Mouse (Mus musculus) left cerebral cortex, adult 9 months (tissue): Measurements from ENCODE around the gene Ccnd3.
A peak's percentile ranks its signal among the peaks of the same experiment; 100 is the strongest.
"Not testable (repeated sequence)": the region's sequence is repeated elsewhere in the genome, so short reads cannot be mapped to it uniquely, and the experiment has no call there.

Source experiments
- DNase-seq, 2 experiments: peaks; one replicate each; pipeline ENCODE4 v3.0.0; 2022; ENCODE audit warnings: low spot score in 2 of 2

The Ccnd3 gene

DNA sequence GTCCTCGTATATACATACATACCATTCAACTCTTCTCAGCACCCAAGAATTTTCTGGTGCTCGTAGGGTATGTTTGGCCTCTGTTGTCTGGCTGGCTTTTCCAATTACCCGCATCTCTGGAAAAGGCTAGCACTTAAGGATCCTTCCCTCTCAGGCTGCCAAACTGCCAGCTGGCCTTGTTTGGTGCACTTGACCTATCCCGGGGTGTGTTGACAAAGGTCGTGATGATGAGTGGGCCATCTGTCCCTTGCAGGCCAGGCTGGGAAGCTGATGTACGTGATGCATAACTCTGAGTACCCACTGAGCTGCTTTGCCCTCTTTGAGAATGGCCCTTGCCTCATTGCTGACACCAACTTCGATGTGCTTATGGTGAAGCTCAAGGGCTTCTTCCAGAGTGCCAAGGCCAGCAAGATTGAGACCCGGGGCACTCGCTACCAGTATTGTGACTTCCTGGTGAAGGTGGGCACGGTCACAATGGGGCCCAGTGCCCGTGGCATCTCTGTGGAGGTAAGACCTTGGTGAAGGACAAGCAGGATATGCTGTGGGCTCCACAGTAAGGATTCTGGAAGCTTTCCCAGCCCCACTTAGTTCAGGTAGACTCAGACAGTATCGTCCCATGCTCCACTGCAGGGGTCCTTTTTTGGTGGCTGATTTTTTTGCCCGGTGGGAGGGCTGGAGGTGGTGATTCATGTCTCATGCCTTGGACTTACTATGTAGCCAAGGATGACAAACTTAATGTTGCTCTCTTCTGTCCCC lies 113.9 kb downstream of the Ccnd3 start:
- DNase-seq = no peak

DNA sequence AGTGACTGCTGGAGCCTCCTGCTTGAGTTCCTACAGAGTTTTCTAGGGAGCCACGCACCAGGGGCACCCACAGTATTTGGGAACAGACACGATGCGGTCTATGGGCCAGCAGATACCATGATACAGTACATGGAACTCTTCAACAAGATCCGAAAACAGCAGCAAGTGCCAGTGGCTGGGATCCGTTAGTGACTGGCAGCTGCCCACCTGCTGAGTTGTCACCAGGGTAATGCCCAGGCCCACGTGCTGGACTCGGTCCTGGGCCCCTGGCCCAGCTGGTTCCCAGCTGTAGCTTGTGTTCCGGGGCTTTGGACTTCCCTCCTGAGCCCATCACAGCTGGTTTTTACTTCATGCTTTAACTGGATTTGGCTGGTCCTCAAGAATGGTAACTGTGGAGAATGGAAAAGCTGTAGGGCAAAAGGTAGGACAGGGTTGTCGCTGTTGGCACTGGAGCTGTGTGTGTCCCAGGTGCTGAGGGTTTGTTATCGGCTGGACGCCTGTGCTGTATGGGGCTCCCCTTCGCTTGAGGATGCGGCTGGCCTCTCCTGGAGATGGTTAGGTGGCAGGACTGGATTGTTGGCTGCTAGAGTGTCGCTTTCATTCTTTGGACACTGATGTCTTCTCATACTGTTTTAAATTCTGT lies 118.2 kb downstream of the Ccnd3 start:
- DNase-seq = no peak

DNA sequence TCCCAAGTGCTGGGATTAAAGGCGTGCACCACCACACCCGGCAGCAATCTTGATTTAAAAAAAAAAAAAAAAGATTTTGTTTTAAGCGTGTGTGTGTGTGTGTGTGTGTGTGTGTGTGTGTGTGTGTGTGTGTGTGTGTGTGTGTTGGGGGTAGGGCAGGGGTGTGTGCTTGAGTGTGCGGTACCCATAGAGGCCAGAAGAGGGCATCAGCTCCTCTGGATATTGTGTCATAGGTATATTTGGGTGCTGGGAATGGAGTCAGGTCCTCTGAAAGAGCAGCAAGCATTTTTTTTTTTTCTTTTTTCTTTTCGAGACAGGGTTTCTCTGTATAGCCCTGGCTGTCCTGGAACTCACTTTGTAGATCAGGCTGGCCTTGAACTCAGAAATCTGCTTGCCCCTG lies 119.7 kb downstream of the Ccnd3 start:
- DNase-seq = not testable (repeated sequence)

DNA sequence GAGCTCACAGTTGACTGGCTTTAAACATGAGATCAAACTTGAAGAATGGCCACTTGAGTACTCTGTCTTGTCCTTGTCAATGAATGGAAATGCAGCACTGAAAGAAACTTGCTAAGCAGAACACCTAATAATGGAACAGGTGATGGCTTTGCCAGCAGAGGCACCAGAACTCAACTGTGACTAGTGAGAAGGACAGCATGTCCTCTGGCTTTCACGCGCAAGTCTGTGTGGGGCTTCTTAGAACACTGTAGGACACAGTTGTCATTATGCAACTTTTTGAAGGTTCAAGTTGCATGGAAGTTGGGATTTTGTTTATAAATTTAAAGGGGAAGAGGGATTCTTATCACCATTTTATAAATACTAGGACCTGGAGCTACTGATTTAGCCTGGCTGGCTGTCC lies 120.2 kb downstream of the Ccnd3 start:
- no peak for DNase-seq

DNA sequence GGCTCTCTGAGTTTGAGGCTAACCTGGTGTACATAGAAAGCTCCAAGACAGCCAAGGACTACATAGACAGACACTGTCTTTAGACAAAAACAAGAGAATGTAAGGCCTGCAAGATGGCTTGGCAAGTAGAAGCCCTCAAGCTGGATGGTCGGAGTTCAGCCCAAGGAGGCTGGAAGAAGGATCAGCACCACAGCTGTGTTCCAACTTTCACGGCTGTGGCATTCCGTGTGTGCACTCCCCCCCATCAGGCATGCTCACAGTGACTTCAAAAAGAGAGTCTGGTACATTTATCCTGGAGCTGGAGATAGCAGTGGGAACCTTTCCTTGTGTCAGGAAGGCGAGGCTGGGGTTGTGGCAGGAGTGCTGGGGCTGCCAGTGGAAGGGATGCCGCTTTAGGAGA lies 121.2 kb downstream of the Ccnd3 start:
- DNase-seq = no peak

DNA sequence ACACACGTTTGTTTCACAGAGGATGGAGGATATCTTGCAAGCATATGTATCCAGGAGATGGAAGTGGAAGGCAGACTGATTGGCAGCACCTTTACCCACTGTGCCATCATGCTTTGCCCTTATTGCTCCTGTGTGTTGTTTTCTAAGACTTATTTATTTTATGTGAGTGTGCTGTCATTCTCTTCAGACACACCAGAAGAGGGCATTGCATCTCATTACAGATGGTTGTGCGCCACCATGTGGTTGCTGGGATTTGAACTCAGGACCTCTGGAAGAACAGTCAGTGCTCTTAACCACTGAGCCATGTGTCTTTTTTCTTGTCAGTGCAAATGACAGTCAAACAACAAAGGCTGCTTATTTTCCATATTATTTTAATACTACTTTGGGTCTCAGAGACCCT lies 122.9 kb downstream of the Ccnd3 start:
- DNase-seq = no peak

DNA sequence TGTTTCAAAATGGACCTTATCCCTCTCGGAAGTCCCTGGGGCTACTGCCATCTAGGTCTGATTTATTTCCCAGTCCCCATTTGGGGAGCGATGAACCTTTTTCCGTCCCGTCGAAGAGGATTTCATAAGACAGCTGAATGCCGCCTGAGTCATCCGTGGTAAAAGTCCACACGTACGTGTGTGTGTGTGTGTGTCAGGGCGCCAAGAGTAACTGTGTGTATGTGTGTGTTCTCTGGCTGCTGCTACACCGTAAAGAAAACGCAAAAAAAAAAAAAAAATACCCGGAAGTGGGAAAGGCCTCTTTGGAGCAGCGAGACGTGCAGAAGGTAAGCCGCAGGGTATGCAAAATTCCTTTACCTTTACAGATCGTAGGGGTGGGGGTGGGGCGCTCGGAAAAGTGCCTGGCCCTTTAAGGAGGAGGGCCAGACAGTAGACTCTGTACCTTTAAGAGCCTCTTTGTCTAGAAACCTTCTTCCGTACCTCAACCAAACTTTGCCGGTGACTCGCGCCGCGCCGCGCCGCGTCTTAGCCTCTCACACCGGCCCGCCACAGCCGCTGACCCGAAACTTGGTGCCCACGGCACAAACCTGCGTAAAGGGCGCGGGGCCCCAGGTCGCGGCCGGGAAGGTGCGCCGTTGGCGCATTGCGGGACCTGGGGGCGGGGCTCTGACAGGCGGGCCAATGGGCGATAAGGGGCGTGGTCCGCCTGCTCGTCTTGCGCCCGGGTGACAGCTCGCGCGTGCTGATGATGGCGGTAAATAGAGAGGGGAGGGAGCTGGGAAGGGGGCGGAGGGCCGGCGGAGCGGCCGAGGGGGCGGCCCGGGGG lies 124.2 kb downstream of the Ccnd3 start:
- peak; percentile 79 to 91 for DNase-seq

DNA sequence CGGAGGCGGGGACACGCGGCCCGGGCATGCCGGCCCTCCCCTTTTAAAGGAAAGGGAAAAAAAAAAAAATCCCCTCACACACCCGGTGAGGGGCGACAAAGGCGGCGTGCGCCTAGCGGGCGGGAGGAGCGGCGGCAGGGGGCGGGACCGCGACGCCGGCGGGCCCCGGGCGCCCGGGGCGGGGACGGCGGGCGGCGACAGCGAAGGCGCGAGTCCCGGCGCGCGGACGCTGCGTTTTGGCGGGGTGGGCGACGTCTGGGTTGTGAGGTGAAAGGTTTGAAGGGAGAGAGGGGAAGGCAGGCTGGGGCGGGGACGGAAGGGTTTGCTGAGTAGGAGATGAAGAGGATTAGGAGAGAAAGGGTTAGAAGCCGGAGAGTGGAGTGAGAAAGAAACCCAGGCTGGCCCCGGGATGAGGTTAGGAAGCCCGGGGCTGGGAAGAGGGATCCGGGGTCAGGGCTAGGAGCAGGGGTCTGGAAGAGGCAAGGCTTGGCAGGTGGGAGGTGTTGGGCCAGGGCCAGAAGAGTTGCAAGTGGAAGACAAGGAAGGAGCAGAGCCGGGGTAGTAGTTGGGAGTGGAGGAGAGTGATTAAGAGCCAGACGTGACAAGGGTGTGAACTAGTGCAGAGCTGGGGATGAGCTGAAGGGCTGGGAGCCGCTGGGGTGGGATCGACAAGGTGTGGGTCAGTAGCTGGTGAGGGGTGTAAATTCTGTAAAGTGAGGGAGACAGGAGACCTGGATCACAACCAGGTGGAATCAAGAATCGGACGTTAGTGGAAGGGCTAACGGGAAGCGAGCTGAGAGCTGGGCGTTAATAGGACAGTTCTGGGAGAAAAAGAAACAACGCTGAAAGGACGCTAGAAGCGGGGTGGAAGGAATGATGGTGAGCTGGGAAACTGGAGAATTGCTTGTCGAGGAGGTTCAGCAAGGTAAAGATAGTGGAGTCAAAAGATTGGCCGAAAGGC lies 125.1 kb downstream of the Ccnd3 start:
- DNase-seq = peak in 1 of 2 experiments; percentile 30

DNA sequence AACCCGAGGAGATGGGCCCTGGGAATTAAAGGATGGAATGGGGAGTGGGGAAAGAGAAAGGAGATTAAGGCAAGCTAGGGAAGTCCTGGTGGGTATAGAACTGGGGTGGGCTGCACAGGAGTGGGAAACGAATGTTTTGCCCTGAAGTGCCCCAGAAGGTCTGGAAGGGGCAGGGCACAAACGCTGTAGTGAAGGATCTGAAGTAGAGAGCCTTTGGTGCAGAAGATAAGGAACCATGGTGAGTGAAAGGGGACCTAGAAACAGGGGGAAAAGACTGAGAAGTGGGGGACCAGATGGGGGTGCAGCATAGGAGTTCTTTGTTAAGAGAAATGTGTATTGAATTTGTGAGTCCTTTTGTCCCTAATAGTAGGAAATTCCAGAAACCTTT lies 125.8 kb downstream of the Ccnd3 start, which contains the start of gene Usp49:
Usp49 (plus strand) TSS at position 13 of the 388 bp plus-strand sequence.
- DNase-seq = no peak

DNA sequence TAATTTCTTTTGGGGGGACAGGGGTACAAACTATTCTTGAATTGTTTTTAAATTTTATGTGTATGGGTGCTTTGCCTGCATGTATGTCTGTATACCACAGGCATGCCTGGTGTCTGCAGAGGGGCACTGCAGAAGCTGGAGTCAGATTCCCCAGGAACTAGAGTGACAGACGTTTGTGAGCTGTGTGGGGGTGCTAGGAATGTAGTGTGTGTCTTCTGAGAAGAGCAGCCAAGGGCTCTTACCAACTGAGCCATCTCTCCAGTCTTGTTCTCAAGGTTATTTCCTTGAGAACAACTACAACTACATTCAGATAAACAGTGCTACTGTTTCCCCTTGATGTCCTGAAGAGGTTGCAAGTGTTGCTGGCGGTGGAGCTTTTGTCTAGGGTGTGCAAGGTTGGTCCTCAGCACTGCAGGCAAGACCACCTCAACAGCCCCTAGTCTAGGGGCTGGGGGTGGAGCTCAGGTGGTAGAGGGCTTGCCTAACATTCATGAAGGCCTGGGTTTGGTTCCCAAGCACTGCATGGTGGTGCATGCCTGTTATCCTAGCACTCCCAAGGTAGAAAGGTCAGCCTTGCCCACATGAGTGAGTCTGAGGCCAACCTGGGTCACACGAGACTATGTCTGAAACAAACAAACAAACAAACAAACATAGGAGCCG lies 127.5 kb downstream of the Ccnd3 start:
- no peak for DNase-seq

DNA sequence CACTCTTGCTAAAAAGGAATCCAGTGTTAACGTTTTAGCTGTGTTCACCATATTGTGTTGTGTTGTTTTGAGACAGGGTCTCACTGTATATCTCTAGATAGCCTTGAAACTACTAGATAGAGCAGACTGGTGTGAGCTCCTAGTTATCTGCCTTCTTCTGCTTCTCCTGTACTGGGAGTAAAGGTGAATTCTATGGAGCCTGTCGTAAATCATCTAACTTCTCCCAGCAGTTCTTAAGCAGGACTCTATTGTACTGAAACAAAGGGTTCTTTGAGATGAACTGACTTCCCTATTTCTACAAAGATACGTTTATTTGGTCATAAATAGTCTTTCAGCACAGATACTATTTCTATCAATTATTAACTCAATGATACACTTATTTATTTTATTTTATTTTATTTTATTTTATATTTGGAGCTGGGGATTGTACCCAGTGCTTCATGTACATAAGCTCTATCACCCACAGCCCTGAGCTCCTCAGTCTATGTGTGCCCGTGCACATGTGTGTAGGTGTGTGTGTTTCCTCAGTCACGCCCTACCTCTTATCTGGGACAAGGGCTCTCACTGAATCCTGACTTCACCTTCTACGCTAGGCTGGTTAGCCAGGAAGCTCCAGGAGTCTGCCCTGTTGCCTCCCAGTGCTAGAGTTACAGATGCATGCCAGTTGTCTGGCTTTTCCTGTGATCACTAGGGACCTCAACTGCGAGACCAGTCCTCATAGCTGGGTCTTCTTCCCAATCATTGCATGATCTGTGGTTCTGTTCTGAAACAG lies 129.3 kb downstream of the Ccnd3 start:
- DNase-seq = no peak

DNA sequence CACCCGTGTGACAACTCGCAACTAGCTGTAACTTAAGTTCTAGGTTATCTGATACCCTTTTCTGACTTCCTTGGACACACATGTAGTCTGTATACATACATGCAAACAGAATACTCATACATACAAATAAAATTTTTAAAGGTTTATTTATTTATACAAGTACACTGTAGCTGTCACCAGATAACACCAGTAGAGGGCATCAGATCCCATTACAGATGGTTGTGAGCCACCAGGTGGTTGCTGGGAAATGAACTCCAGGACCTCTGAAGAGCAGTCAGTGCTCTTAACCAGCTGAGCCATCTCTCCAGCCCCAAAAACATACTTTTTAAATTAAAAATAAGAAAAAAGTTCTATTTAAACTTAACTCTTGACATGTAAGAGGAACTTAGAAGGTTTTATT lies 138.1 kb downstream of the Ccnd3 start:
- DNase-seq = no peak

DNA sequence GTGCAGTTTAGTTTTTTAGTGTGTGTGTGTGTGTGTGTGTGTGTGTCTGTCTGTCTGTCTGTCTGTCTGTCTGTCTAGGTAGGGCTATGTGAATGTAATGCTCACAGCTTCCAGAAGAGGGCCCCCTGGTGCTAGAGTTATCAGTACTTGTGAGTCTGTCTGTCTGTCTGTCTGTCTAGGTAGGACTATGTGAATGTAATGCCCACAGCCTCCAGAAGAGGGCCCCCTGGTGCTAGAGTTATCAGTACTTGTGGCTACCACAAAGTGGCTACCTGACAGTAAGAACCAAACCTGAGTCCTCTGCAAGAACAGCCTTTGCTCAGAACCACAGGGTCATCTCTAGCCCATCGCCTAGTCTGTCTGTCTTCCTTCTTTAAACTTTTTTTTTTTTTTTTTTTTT lies 141.8 kb downstream of the Ccnd3 start:
- peak in 1 of 2 experiments; percentile 59 for DNase-seq

DNA sequence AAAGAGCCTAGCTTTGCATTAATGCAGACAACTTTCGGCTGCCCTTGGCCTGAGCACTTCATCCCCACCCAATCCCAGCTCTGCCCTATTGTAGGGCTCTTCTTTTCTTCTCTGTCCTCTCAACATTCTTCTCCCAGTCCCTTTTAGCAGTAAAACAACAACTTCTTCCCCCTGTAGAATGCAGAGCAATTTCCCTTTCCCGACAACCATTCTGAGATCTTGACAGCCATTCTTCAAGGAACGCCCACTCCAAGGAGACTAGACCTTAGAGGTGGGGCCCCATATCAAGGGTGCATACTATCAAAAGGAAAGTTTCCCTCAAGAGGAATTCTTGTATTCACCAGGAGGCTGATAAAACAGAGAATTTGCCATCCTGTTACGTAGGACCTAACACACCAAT lies 144.1 kb downstream of the Ccnd3 start:
- no peak for DNase-seq
